Mouse (Mus musculus): ENCODE data around the gene Cd151. TPM values are rescaled to one million over a fixed set of nuclear protein-coding genes. Genes with fewer than 3 reads are reported as not detected.

The Cd151 gene
- total and polyA plus RNA-seq, 2 experiments from 2014 or later, result 15.0 to 52.9 TPM

- H3K4me1 ChIP-seq (ENCODE audit: insufficient read depth, low read length), result peaks cover 15% of the 10 kb centered on the region; the same call in 1 of the 2 replicates
- peak overlapping the region; percentile 69 for H3K4me3 ChIP-seq (ENCODE audit: low read depth, low read length)
- DNase-seq (ENCODE audit: low spot score), result peak; percentile 74
- peak; percentile 65 for TF ChIP-seq CTCF (IDR thresholded peaks at IDR 0.05)
- peak overlapping the region; percentile 81 for H3K27ac ChIP-seq (ENCODE audit: low read depth, low read length)
- peaks cover 4% of the 10 kb centered on the region; the same call in 1 of the 2 replicates for H3K27me3 ChIP-seq (ENCODE audit: insufficient read depth, low read length)
- WGBS, result 1% methylated on average over 78 of the region's 81 CpGs
- H3K36me3 ChIP-seq (ENCODE audit: insufficient read depth, low read length), result no peaks in the 10 kb centered on the region
- no peaks in the 10 kb centered on the region for H3K9me3 ChIP-seq (ENCODE audit: low read length)
- peak overlapping the region; percentile 79 for H3K9ac ChIP-seq (replicated peaks; ENCODE audit: low read length, poor library complexity, severe bottlenecking)
- peak; percentile 56 for ATAC-seq (ENCODE audit: low FRiP score)
- H3K4me2 ChIP-seq (ENCODE audit: low read depth, low read length, poor library complexity, severe bottlenecking), result peak overlapping the region; percentile 83
Measured at GRCm38 (mm10) chr7:141481498-141482401, 14.6 kb downstream of the Cd151 start.

- peak overlapping the region; percentile 79 for H3K9ac ChIP-seq (replicated peaks; ENCODE audit: low read length, poor library complexity, severe bottlenecking)
- peak overlapping the region; percentile 81 for H3K27ac ChIP-seq (ENCODE audit: low read depth, low read length)
- DNase-seq (ENCODE audit: low spot score) (no peak), ATAC-seq (ENCODE audit: low FRiP score) (peak; percentile 6; the same call in 1 of the 2 replicates)
- TF ChIP-seq CTCF (IDR thresholded peaks at IDR 0.05), result no peak
- H3K4me3 ChIP-seq (ENCODE audit: low read depth, low read length), result peak overlapping the region; percentile 69
- no peaks in the 10 kb centered on the region for H3K36me3 ChIP-seq (ENCODE audit: insufficient read depth, low read length)
- H3K27me3 ChIP-seq (ENCODE audit: insufficient read depth, low read length), result no peaks in the 10 kb centered on the region
- H3K9me3 ChIP-seq (ENCODE audit: low read length), result no peaks in the 10 kb centered on the region
- 2% methylated on average over 11 of the region's 11 CpGs for WGBS
- H3K4me1 ChIP-seq (ENCODE audit: insufficient read depth, low read length), result peaks cover 15% of the 10 kb centered on the region; the same call in 1 of the 2 replicates
- H3K4me2 ChIP-seq (ENCODE audit: low read depth, low read length, poor library complexity, severe bottlenecking), result peak overlapping the region; percentile 83
Measured at GRCm38 (mm10) chr7:141482531-141483024, 15.4 kb downstream of the Cd151 start.

GRCm38 (mm10) chr7:141483114-141483653, 16.0 kb downstream of the Cd151 start:
- no peak for ATAC-seq (ENCODE audit: low FRiP score)
- TF ChIP-seq CTCF (IDR thresholded peaks at IDR 0.05), result no peak
- 81% methylated on average over 6 of the region's 6 CpGs for WGBS
- peak overlapping the region; percentile 83 for H3K4me2 ChIP-seq (ENCODE audit: low read depth, low read length, poor library complexity, severe bottlenecking)
- no peaks in the 10 kb centered on the region for H3K9me3 ChIP-seq (ENCODE audit: low read length)
- H3K36me3 ChIP-seq (ENCODE audit: insufficient read depth, low read length), result no peaks in the 10 kb centered on the region
- H3K9ac ChIP-seq (replicated peaks; ENCODE audit: low read length, poor library complexity, severe bottlenecking), result 0 out of 2 replicates have a peak overlapping the region, but pooled peaks have one; percentile 4
- H3K4me1 ChIP-seq (ENCODE audit: insufficient read depth, low read length), result peaks cover 15% of the 10 kb centered on the region; the same call in 1 of the 2 replicates
- H3K27ac ChIP-seq (ENCODE audit: low read depth, low read length), result no peak overlapping the region
- no peak for DNase-seq (ENCODE audit: low spot score)
- no peaks in the 10 kb centered on the region for H3K27me3 ChIP-seq (ENCODE audit: insufficient read depth, low read length)
- peak overlapping the region; percentile 69 for H3K4me3 ChIP-seq (ENCODE audit: low read depth, low read length)

DNA sequence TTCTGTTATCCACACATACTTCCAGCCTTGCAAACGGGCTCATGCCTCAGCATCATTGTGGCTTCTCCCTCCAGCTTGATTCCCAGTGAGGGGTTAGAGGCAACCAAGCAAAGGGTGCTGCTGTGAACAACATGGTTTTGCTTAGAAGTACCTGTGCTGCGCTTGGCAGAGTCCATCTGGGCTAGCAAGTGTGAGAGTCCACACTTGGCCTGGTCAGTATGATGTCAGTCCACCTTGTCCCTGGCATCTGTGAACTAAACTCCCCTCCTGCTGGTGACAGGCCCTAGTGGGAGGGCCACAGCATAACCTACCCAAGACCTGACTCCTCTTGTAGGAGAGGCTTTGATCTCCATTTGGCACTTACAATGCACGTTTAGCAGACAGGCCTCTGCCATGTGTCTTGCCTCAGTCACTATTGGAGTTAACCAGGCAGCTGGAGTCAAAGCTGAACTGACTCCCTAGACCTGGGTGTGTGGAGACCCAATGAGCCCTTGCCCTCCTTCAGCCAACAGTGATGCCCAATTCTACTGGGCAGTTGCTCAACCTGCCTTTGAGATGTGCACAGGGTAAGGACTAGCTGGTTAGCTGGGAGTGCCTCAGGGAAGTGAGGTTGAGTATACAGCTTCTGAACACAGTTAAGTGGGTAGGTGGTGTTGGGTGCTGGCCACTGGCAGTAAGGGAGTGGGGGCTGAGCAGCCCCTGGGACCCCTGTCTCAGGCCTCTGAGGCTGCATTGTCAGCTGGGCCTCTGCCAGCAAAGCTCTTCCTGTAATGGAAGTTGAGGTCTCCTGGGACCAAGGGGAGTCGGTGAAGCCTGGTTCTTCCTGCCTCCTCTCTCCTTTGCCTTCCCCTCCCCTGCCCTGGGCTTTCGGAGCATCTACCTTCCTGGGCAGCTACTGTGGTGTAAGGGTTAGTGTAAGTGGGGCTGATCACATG, 17.3 kb downstream of the Cd151 start:
- H3K36me3 ChIP-seq (ENCODE audit: insufficient read depth, low read length), result no peaks in the 10 kb centered on the region
- no peak for TF ChIP-seq CTCF (IDR thresholded peaks at IDR 0.05)
- no peaks in the 10 kb centered on the region for H3K27me3 ChIP-seq (ENCODE audit: insufficient read depth, low read length)
- DNase-seq (ENCODE audit: low spot score) (no peak), ATAC-seq (ENCODE audit: low FRiP score) (no peak)
- H3K4me3 ChIP-seq (ENCODE audit: low read depth, low read length), result no peak overlapping the region
- H3K9ac ChIP-seq (replicated peaks; ENCODE audit: low read length, poor library complexity, severe bottlenecking), result no peak overlapping the region
- no peak overlapping the region for H3K4me2 ChIP-seq (ENCODE audit: low read depth, low read length, poor library complexity, severe bottlenecking)
- peaks cover 15% of the 10 kb centered on the region; the same call in 1 of the 2 replicates for H3K4me1 ChIP-seq (ENCODE audit: insufficient read depth, low read length)
- no peaks in the 10 kb centered on the region for H3K9me3 ChIP-seq (ENCODE audit: low read length)
- WGBS, result 73% methylated on average over 5 of the region's 5 CpGs
- no peak overlapping the region for H3K27ac ChIP-seq (ENCODE audit: low read depth, low read length)

GRCm38 (mm10) chr7:141485186-141485585, 18.0 kb downstream of the Cd151 start:
- 82% methylated on average over 2 of the region's 2 CpGs for whole genome bisulfite sequencing
- Histone ChIP-seq H3K9ac (replicated peaks; ENCODE audit: low read length, poor library complexity, severe bottlenecking) (no peak overlapping the region), H3K4me2 (ENCODE audit: low read depth, low read length, poor library complexity, severe bottlenecking) (no peak overlapping the region), H3K27me3 (ENCODE audit: insufficient read depth, low read length) (no peaks in the 10 kb centered on the region), H3K4me3 (ENCODE audit: low read depth, low read length) (no peak overlapping the region), H3K9me3 (ENCODE audit: low read length) (no peaks in the 10 kb centered on the region), H3K27ac (ENCODE audit: low read depth, low read length) (no peak overlapping the region), H3K4me1 (ENCODE audit: insufficient read depth, low read length) (peaks cover 15% of the 10 kb centered on the region; the same call in 1 of the 2 replicates), H3K36me3 (ENCODE audit: insufficient read depth, low read length) (no peaks in the 10 kb centered on the region)
- DNase-seq (ENCODE audit: low spot score) (no peak), ATAC-seq (ENCODE audit: low FRiP score) (no peak)
- TF ChIP-seq CTCF (IDR thresholded peaks at IDR 0.05), result no peak
